Mouse (Mus musculus): ENCODE results near the gene Tfam. TPM values are rescaled to one million over a fixed set of nuclear protein-coding genes. Genes with fewer than 3 reads are reported as not detected.

Gene Tfam
- total RNA-seq, 2 experiments from 2014 or later: 34.0 to 41.1 TPM

DNA sequence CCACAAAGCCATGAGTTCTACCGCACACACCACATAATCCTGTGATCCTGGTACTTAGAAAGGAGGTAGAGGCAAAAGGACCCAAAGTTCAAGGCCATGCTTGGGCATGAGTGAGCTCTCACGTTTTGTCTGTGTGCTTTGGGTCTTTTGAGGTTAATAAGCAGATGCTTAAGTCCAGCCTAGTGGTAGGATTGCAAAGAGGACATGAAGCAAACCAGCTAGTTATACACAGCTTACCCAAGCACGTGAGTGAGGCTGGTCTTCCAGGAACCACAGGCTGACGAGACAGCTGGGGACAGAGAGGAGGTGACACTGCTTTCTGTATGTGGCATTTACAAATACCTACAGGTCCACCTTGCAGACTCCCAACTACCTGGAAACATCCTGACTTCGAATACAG lies 14.3 kb upstream of the Tfam start:
- TF ChIP-seq CTCF (IDR thresholded peaks at IDR 0.05): no peak
- no peak for DNase-seq (ENCODE audit: extremely low spot score in 1 of 2, low spot score in 2 of 2)
- no peak overlapping the region for H3K4me3 ChIP-seq
- no peak overlapping the region for H3K27ac ChIP-seq
- intact Hi-C loops (cut with DNase I): no loop called here

DNA sequence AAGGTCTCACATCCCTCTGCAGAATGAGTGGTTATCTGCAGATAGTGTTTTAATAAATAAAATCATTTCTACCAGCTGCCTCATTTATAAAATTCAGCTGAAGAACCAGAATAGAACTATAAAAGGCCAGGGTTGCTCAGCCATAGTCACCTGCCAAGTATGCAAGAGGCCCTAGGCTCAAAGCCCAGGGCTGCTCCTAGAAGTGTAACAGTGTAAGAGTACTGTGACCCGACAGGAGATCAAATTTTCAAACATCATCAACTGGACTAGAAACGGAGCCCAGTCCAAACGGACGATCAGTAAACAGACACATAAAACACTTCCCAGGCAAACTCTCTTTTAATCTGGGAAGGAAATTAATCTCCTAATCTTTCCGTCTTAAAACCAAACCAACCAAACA lies 13.8 kb upstream of the Tfam start:
- DNase-seq (ENCODE audit: extremely low spot score in 1 of 2, low spot score in 2 of 2): no peak
- intact Hi-C loops (cut with DNase I): no loop called here
- H3K4me3 ChIP-seq: no peak overlapping the region
- no peak overlapping the region for H3K27ac ChIP-seq
- no peak for TF ChIP-seq CTCF (IDR thresholded peaks at IDR 0.05)

DNA sequence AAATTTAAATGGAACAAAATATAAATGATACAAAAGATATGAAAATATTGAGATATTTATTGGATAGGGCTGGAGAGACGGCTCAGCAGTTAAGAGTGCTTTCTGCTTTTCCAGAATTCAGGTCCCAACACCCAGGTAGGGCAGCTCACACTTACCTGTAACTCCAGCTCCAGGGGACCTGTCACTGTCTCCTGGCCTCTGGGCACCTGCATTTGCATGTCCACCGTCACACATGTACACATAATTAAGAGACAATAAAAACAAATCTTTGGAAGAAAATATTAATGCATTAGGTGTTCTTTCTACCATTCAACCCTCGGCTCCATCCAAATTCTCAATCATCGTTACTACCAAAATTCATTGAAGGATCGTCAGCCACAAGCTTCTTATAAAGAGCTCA lies 13.2 kb upstream of the Tfam start:
- H3K27ac ChIP-seq: peak overlapping the region; percentile 77
- no peak overlapping the region for H3K4me3 ChIP-seq
- intact Hi-C loops (cut with DNase I): no loop called here
- no peak for DNase-seq (ENCODE audit: extremely low spot score in 1 of 2, low spot score in 2 of 2)
- TF ChIP-seq CTCF (IDR thresholded peaks at IDR 0.05): no peak

GRCm38 (mm10) chr10:71250472-71250871 lies 12.4 kb upstream of the Tfam start:
- peak; percentile 55 to 62 for DNase-seq (ENCODE audit: extremely low spot score in 1 of 2, low spot score in 2 of 2)
- intact Hi-C loops (cut with DNase I): no loop called here
- TF ChIP-seq CTCF (IDR thresholded peaks at IDR 0.05): no peak
- H3K27ac ChIP-seq: peak overlapping the region; percentile 77
- H3K4me3 ChIP-seq: peak overlapping the region; percentile 34

DNA sequence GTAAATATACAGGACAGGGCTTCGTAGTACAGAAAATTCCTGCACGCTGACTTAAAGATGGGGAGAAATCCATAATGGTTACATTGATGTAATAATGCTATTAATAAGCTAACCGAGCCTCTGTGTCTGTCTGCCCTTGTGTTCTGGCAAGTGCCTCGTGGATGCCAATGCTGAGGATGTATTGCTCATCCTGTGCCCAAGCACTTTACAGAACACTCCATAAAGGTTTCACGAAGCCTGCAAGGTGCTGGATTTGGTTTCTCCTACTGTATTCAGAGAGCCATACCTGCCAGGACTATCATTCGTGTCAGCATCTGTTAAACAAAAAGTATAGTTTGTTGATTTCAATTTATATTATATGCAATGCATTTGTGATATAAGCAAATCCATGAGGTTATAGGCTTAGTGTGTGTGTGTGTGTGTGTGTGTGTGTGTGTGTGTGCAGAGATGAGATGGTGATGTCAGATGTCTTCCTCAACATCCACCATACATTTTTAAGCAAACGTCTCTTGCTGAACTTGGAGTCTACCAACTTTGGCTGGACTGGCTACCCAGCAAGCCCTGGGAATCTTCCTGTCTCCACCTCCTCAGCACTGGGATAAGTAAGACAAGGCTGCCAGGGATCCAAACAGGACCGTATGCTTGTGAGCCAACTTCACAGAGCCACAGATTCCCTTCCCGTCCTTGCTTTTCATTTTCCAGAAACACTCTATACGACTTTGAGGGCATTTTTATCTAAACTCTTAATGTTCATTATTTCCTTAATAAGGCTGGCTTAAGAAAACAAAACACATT lies 11.2 kb upstream of the Tfam start:
- peak overlapping the region; percentile 61 for H3K27ac ChIP-seq
- TF ChIP-seq CTCF (IDR thresholded peaks at IDR 0.05): no peak
- intact Hi-C loops (cut with DNase I): no loop called here
- DNase-seq (ENCODE audit: extremely low spot score in 1 of 2, low spot score in 2 of 2): no peak
- no peak overlapping the region for H3K4me3 ChIP-seq

DNA sequence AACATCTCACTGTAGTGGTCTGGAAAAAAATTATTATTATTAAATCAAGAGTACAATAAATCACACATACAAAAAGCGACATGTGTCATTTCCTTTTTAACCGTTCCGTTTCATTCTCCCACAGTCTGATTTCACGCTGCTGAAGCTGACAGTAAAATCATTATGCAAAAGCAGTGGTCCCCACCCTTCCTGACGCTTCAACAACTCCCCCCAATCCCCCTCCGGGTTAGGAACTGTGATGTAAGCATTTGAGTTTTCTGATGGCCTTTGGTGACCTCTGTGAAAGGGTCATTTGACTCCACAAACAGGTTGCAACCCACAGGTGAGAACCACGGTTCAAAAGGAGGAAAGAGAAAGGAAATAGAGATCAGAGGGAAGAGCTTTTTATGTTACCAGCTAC lies 8.9 kb upstream of the Tfam start:
- intact Hi-C loops (cut with DNase I): no loop called here
- no peak overlapping the region for H3K4me3 ChIP-seq
- TF ChIP-seq CTCF (IDR thresholded peaks at IDR 0.05): no peak
- no peak for DNase-seq (ENCODE audit: extremely low spot score in 1 of 2, low spot score in 2 of 2)
- no peak overlapping the region for H3K27ac ChIP-seq

GRCm38 (mm10) chr10:71239479-71240120 lies 1.5 kb upstream of the Tfam start:
- intact Hi-C loops (cut with DNase I): no loop called here
- DNase-seq (ENCODE audit: extremely low spot score in 1 of 2, low spot score in 2 of 2): no peak
- Histone ChIP-seq H3K27ac (no peak overlapping the region), H3K4me3 (no peak overlapping the region)
- TF ChIP-seq CTCF (IDR thresholded peaks at IDR 0.05): no peak

GRCm38 (mm10) chr10:71237516-71238239 lies 402 bp downstream of the Tfam start:
- intact Hi-C loops (cut with DNase I): no loop called here
- peak overlapping the region; percentile 84 for H3K27ac ChIP-seq

GRCm38 (mm10) chr10:71234071-71234470 lies 4.0 kb downstream of the Tfam start:
- no peak overlapping the region for H3K4me3 ChIP-seq
- DNase-seq (ENCODE audit: extremely low spot score in 1 of 2, low spot score in 2 of 2): no peak
- TF ChIP-seq CTCF (IDR thresholded peaks at IDR 0.05): no peak
- intact Hi-C loops (cut with DNase I): no loop called here
- no peak overlapping the region for H3K27ac ChIP-seq

More at GRCm38 (mm10) chr10:71237516-71238239, 402 bp downstream of the Tfam start:
- peak; percentile 15 for TF ChIP-seq CTCF (IDR thresholded peaks at IDR 0.05)
- DNase-seq (ENCODE audit: extremely low spot score in 1 of 2, low spot score in 2 of 2): peak; percentile 93 to 96
- H3K4me3 ChIP-seq: peak overlapping the region; percentile 88

DNA sequence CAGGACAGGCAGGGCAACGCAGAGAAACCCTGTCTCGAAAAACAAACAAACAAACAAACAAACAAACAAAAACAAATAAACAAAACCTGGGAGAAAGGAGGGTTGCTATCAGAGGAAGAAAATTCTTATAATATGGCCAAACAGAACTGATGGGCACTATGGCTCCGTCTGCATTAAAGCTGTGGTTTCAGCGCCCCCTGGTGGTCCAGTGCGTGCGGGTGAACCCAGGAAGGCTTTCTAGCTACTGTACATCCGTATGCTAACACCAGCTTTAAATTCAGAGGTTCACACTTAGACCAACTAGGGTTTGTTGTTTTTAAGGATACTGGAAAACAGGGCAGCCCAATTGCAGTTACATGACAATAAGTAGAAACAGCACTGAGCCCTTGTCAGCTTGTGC lies 12.2 kb downstream of the Tfam start:
- intact Hi-C loops (cut with DNase I): loop anchor here (10.0 kb wide), 2 partner anchors 861 to 911 kb away; no protein-coding TSS in a partner anchor
- TF ChIP-seq CTCF (IDR thresholded peaks at IDR 0.05): peak; percentile 90
- DNase-seq (ENCODE audit: extremely low spot score in 1 of 2, low spot score in 2 of 2): peak; percentile 78 to 87
- H3K27ac ChIP-seq: no peak overlapping the region
- no peak overlapping the region for H3K4me3 ChIP-seq

DNA sequence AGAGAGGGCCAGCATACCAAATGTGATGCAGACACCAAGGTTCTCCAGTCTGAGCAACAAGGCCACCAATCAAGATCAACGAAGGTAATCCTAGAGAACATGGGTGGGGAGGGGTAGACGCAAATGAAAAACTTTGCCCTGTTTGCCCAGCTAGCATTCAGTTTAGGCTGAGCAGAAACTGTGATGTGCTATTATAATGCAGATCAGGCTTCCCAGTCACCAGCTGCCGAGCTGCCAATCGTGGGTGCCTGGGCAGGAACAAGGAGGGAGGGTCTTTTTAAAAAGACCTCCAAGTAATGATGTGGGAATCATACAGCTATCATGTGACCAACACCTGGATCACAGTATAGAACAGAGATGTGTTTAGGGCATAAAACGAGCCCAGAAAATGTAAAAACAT lies 15.0 kb downstream of the Tfam start:
- no peak overlapping the region for H3K27ac ChIP-seq
- TF ChIP-seq CTCF (IDR thresholded peaks at IDR 0.05): no peak
- no peak for DNase-seq (ENCODE audit: extremely low spot score in 1 of 2, low spot score in 2 of 2)
- no peak overlapping the region for H3K4me3 ChIP-seq
- intact Hi-C loops (cut with DNase I): loop anchor here (10.0 kb wide), 2 partner anchors 858 to 908 kb away; no protein-coding TSS in a partner anchor

DNA sequence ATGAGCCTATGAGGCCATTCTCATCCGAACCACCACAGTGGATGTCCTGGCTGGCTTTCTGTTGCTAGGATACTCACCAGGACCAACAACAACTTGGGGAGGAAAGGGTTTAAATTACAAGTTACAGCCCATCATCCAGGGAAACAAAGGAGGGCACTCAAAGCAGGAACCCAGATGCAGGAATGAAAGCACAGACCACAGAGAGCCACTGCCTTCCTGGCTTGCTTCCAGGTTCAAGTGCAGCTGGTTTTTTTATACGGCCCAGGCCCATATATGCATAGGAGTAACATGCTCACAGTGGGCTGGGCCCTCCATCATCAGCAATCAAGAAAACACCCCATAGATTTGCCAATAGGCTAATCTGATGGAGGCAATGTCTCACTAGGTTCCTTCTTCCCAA lies 15.4 kb downstream of the Tfam start:
- intact Hi-C loops (cut with DNase I): loop anchor here (10.0 kb wide), 2 partner anchors 858 to 908 kb away; no protein-coding TSS in a partner anchor
- TF ChIP-seq CTCF (IDR thresholded peaks at IDR 0.05): no peak
- no peak overlapping the region for H3K27ac ChIP-seq
- no peak for DNase-seq (ENCODE audit: extremely low spot score in 1 of 2, low spot score in 2 of 2)
- no peak overlapping the region for H3K4me3 ChIP-seq

Data from left cerebral cortex, adult 2 months (tissue).